Mouse (Mus musculus) midbrain, embryonic 13.5 days (tissue): ENCODE measurements around the gene Gm20906. TPM values are rescaled to one million over a fixed set of nuclear protein-coding genes. Genes with fewer than 3 reads are reported as not detected.
"Not testable (repeated sequence)": the region's sequence is repeated elsewhere in the genome, so short reads cannot be mapped to it uniquely, and the experiment has no call there.

Source experiments
- ATAC-seq: fragments of 200-750 bp; cut with Nextera tagmentation; 2 replicates; pipeline ENCODE4 v1.8.0; 2017; ENCODE audit warnings: mild to moderate bottlenecking, moderate TSS enrichment, moderate library complexity
- H3K27ac ChIP-seq: fragments of 300-500 bp; sonication (generic); 2 replicates; pipeline ENCODE4 v1.5.1; 2015; ENCODE audit warnings: inconsistent platforms, mild to moderate bottlenecking, moderate library complexity
- H3K27me3 ChIP-seq: fragments of 300-500 bp; sonication (generic); 2 replicates; pipeline ENCODE4 v1.6.1; 2015; ENCODE audit warnings: mild to moderate bottlenecking, inconsistent platforms
- H3K36me3 ChIP-seq: fragments of 300-500 bp; sonication (generic); 2 replicates; pipeline ENCODE4 v1.6.1; 2015; ENCODE audit warnings: mild to moderate bottlenecking, inconsistent platforms
- H3K4me1 ChIP-seq: fragments of 300-500 bp; sonication (generic); replicated peaks from 2 replicates; pipeline ENCODE4 v1.6.1; 2015; ENCODE audit warnings: inconsistent platforms
- H3K4me2 ChIP-seq: fragments of 300-500 bp; sonication (generic); replicated peaks from 2 replicates; pipeline ENCODE4 v1.6.1; 2015; ENCODE audit warnings: moderate library complexity, mild to moderate bottlenecking, inconsistent platforms
- H3K4me3 ChIP-seq: fragments of 300-500 bp; sonication (generic); replicated peaks from 2 replicates; pipeline ENCODE4 v1.5.1; 2015; ENCODE audit warnings: mild to moderate bottlenecking, inconsistent platforms
- H3K9ac ChIP-seq: fragments of 300-500 bp; sonication (generic); replicated peaks from 2 replicates; pipeline ENCODE4 v1.6.1; 2015; ENCODE audit warnings: mild to moderate bottlenecking, inconsistent platforms
- H3K9me3 ChIP-seq: fragments of 300-500 bp; sonication (generic); 2 replicates; pipeline ENCODE4 v1.6.1; 2016; ENCODE audit warnings: mild to moderate bottlenecking, inconsistent platforms
- WGBS: fragments of 180-500 bp; shearing (Covaris S2); methylation state at CpG from one replicate; pipeline ENCODE4 v1.1.7; 2015; 5-methylcytosine and 5-hydroxymethylcytosine counted together
- polyA plus RNA-seq: library from polyadenylated mRNA; unstranded; fragments of >200 nt; fragmentation: Nextera tagmentation; extraction: Ambion mirVana; gene quantifications from 2 replicates; pipeline ENCODE4 v1.2.1, GENCODE M21; 2015

The Gm20906 gene
- not detected in 2 replicates for polyA plus RNA-seq

- H3K4me2 ChIP-seq, H3K36me3 ChIP-seq, H3K9ac ChIP-seq, H3K27ac ChIP-seq, H3K9me3 ChIP-seq, ATAC-seq, H3K4me1 ChIP-seq, H3K27me3 ChIP-seq, H3K4me3 ChIP-seq: not testable (repeated sequence)
- WGBS: no CpG with 5 or more reads among the region's 6 CpGs
These were observed at the start of gene Gm20906 for GRCm38 (mm10) chrY:87550666-87551065. Gm20906 (plus strand) TSS chrY:87550966.
